Mouse (Mus musculus) liver, postnatal 0 days (tissue): Measurements from ENCODE around the gene Magi2.

ENCODE experiments used
- CTCF ChIP-seq: sonication (generic); IDR thresholded peaks from 2 replicates; pipeline ENCODE4 v1.5.1; 2016; ENCODE audit warnings: antibody characterized with exemption, low read depth
- EP300 ChIP-seq: IDR thresholded peaks from 2 replicates; pipeline ENCODE4 v1.6.1; 2016; ENCODE audit warnings: antibody characterized with exemption, low read depth, mild to moderate bottlenecking

DNA sequence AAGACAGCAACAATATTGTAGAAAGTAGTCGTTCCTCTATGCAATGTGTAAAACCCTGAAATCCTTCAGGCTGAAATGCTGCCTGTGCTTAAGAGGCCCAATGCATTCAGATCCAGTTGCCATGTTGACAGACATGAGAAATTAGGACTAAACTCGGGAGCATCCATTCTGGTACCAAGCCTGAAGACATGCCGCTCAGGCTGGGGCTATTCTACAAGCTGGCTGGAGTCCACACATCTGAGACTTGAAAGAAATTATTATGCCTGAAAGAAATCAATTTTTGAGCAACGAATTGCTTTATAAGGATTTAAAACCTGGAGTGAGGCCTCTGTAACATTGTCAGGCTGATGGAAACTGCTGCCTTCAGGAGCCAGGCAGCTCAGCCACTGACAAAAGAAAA is 1333.0 kb downstream of the Magi2 start:
- no peak for TF ChIP-seq EP300
- TF ChIP-seq CTCF = no peak
